Mouse (Mus musculus): ENCODE measurements around the gene Mogat2.

The Mogat2 gene

DNA sequence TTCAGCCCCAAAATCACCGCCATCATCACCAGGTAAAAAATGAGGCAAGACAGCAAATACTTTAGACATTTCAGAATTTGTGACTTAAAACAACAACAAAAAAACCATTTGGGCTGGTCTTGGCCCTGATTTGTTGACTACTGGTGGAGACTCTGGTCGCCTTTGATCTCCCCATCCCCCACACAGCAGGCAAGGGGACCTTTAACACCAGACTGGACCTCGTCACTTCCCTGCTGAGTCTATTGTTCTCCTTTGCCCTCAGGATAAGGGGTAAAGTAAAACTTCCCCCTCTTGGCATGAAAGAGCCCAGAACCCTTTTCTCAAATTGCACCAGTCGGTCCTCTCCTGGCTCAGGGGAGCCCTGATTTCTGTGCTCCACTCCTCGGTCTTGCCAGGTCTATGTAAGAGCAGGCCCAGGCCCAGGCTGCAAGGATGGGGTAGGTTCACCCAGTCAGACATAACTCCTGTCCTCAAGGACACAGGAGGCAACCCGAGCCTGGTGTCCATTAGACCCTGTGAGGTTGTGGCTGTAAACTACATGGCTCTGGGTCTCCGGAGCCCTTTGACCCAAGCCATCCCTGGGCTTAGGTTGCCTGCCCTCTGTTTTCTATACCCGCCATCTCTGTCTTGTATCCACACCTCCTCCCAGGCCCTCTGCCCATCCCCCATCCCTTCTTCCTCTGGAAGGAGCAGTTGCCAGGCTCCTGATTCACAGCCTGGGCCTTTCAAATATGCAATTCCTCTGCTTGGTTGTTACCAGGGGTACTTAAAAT, 1.3 kb downstream of the Mogat2 start:
- DNase-seq (ENCODE audit: extremely low read depth, low read depth, low spot score): no peak

DNA sequence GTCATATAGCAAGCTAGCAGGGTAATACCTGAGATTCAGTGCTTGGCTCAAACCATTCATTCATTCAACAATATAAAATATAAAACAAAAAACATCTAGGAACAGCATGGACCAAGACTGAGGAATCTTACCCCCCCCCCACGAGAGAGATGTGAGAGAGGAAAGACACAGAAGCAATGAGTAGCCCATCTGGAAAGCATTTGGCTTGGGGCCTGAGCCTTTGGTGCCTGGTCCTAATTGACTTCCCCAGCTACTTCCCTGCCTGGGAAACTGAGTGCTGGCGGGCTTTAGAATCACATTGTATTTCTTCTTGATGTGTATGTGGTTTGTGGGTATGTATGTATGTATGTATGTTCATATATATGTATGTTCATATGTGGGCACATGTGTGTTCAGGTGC, 2.8 kb downstream of the Mogat2 start:
- DNase-seq (ENCODE audit: extremely low read depth, low read depth, low spot score): no peak

DNA sequence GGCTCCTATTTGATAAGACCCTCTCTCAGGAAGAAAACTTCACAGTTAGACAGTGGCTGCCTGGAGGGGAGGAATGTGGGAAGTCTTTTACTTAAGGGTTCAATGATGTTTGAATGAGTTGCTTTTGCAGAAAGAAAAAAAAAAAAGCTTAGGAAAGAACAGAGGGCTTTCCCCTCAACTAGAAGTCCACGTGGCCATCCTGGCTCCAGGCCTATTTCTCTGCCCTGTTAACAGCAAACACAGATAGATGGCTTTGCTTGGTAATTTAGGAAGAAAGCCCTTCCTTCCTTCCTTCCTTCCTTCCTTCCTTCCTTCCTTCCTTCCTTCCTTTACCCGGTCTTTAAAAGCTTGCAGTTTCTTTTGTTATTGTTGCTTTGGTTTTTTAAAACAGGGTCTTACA, 3.5 kb downstream of the Mogat2 start:
- DNase-seq (ENCODE audit: extremely low read depth, low read depth, low spot score): no peak

DNA sequence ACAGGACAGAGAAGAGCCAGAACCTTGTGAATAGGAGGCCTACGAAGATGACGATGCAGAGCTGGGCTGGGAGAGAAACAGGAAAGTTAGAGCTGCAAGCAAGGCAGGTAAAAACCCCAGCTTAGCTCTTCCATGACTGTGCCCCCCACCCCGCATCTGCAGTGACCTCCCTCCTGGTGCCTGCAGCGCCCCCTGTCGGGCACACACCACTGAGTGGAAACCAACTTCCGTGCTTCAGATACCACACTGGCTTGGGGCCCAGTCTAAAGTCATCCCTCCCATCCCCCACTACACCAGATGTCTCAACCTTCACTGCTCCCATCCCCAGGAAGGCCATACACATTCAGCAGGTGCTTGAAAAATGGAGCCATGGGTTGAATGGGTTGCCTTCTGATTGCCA, 5.8 kb downstream of the Mogat2 start:
- DNase-seq (ENCODE audit: extremely low read depth, low read depth, low spot score): no peak

DNA sequence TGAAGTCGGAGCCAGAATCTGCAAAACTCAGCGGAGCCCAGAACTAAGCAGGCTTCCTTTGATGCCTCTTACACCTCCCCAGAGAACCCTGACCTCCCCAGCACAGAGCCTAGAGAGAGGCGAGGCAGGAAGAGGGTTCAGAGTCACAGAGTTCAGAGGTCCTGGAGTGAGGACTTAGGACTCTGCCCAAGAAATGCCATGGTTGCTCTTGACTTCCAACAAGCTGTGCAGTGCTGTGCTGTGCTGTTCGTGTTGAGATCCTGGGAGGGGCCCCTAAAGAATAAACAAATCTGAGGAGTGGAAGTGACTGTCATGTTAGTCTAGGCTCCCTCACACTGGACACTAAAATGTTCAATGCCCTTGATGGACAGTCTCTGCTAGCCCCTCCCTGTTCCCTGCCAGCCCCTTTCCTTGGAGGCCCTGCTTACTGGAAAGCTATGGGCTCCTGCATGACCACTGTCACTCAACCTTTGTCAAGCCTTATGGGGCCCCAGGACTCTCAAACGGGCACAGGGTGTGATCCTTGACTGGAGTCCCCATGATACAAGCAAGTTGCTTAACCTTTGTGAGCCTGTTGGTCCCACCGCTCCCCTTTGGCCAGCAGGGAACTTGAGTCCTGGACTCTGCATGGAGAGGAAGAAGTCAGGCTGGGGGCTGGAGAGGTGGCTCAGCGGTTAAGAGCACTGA, 8.2 kb downstream of the Mogat2 start:
- DNase-seq (ENCODE audit: extremely low read depth, low read depth, low spot score): no peak

DNA sequence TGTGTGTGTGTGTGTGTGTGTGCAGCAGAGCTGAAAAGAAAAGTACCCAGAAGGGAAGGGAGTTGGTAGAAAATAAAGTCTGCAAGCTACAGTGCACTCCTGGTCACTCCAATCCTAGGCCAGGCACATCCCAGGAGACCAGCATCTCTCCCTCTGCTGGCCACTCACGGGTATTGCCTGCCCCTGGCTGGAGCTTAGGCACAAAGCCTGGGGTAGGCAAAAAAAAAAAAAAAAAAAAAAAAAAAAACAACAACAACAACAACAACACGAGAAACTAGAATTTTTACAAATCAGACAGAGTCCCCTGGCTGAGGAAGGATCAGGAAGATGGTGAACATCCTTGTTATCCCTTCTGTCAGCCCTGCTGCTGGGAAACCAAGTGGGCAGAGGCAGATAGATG, 9.0 kb downstream of the Mogat2 start:
- DNase-seq (ENCODE audit: extremely low read depth, low read depth, low spot score): no peak

DNA sequence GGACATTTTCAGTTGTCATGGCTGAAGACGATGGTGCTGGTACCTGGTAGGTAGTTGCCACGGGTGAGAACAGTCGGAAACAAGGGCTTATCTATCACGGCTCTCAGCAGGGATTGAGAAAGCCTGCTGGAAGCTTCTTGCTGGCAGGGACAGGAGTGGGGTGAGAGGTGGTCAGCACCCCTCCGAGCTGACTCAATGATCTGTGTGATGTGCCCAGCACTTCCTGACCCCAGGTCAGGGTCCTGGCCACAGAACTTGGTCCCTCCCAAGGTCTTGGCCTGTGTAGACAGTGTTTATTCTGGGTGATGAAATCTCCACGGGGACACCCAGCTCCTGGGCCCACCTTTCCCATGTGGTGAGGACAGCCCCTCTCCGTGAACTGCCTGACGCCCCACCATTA, 9.6 kb downstream of the Mogat2 start:
- DNase-seq (ENCODE audit: extremely low read depth, low read depth, low spot score): no peak

GRCm38 (mm10) chr7:99227267-99227666, 11.2 kb downstream of the Mogat2 start:
- peak; percentile 40 for DNase-seq (ENCODE audit: extremely low read depth, low read depth, low spot score)

- no peak for DNase-seq (ENCODE audit: extremely low read depth, low read depth, low spot score)
Observed at GRCm38 (mm10) chr7:99226662-99227061, 11.8 kb downstream of the Mogat2 start.

- no peak for DNase-seq (ENCODE audit: extremely low read depth, low read depth, low spot score)
Observed at GRCm38 (mm10) chr7:99225421-99225820, 13.0 kb downstream of the Mogat2 start.

DNA sequence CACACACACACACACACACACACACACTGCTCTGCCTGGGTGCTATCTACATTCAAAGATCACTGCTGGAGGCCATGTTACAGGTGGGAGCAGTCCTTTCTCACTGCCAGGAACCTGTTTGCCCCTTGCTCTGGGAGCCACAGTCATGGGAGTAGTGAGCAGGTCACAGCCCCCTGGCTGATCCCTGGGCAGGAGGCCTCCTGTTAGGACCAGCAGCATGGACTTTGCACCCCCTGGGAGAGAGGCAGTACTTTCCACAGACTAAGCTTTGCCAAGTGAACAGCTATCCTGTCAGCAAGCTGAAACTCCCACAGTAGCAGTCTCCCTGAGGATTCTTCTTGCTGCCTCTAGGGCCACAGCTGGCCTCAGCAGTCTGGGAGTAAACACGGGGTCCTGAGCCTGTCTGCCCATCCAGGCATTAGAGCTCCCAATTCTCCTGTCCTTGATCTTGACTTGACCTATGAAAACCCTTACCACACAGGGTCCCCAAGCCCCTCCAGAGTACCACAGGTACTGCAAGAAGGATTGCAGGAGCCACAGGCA, 13.7 kb downstream of the Mogat2 start:
- DNase-seq (ENCODE audit: extremely low read depth, low read depth, low spot score): no peak

GRCm38 (mm10) chr7:99224225-99224624, 14.2 kb downstream of the Mogat2 start:
- DNase-seq (ENCODE audit: extremely low read depth, low read depth, low spot score): no peak

DNA sequence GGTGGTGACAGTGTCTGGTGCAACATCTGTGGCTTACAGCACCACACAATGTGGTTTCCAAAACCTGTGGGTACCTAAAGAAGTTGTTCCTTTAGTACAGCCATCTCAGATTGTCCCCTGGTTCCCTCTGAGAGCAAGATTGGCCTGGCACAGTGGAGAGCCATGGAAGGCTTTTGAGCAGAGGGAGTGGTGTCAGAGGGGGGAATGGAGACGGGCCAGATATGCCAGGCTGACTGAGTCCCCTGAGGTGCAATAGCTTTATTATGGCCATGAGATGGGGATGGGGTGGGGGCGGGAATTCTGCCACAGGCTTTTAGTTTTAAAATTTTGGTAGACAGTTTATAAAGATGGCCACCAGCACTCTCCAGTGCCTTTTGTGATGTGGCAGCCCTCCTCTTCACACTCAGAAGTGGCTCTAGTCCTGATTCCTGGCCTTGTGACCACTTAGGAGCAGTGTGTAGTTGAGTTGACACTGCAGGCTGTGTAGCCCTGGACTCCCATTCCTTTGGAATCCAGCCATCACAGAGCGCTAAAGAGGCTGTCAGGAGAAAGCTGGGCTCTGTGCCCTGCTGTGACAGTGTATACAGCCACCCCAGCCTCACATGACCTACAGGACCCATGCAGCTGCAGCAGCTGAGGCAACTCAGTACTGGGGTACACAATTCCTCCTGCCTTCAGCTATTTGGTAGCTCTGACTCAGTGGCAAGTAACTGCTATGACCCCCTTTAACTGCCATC, 20.9 kb downstream of the Mogat2 start:
- no peak for DNase-seq (ENCODE audit: extremely low read depth, low read depth, low spot score)

DNA sequence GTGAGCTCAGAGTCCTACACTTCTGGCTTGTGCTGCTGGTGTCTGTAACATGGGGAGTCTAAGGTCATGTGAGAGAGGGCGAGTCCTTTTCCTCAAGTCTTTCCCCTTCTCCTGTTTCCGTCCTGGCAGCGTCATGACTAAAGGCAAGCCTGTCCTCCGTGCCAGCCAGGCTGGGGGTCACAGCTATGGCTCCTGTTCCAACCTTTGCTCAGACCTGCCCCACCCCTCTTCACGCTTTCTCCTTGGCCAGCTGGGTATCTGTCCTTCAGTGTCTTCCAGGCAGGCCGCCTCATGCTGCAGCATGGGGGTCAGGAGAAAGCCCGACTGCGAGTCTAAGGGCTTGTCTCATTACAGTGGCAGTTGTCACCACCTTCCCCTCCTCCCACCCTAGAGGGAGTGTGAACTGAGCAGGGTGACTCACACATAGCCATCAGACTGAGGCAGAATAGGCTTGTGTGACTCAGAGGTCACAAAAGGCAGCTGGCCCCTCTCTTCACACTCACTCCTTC, 23.0 kb downstream of the Mogat2 start:
- no peak for DNase-seq (ENCODE audit: extremely low read depth, low read depth, low spot score)

DNA sequence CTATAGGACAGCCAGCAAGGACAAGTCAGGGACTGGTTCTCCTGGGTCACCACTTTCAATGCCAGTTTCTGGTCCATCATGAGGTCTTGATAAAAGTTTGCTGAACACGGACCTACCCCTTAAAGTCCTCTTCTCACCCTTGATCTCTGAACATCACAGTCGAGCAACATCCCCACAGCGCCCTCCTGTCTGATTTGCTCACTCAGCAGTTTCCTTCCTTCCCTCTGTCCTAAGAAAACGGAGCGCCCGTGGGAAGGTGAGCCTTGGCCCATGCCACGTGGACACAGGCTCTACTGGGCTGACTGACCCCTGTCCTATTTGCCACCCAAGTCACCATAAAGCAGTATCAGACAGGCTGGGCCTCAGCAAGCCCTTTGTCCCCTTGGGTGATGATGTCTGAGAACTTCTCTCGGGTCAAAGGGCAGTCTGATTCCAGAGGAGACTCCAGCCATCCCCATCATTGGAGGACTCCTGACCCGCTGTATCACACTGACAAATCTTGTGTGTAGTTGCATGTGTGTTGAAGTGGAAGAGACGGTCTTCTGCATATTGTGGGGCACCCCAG, 23.7 kb downstream of the Mogat2 start:
- no peak for DNase-seq (ENCODE audit: extremely low read depth, low read depth, low spot score)

DNA sequence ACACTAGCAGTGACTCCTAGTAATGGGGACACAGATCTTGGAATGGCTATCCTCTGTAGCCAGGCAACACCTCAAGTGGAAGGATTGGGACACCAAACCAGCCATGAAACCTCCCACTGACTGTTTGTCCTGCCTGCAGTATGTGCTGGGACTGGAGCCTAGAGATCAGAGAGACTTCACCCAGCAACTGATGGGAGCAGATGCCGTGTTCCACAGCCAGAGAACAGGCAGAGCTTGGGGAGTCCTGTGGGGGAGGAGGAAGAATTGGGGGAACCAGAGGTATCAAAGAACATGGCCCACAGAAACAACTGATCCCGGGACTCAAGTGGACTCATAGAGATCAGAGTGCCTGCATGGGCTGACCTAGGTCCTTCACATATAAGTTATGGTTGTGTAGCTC, 24.7 kb downstream of the Mogat2 start:
- no peak for DNase-seq (ENCODE audit: extremely low read depth, low read depth, low spot score)

GRCm38 (mm10) chr7:99213056-99213455, 25.4 kb downstream of the Mogat2 start:
- no peak for DNase-seq (ENCODE audit: extremely low read depth, low read depth, low spot score)

- no peak for DNase-seq (ENCODE audit: extremely low read depth, low read depth, low spot score)
Observed at GRCm38 (mm10) chr7:99208704-99209103, 29.7 kb downstream of the Mogat2 start.

- DNase-seq (ENCODE audit: extremely low read depth, low read depth, low spot score): no peak
Observed at GRCm38 (mm10) chr7:99206364-99206763, 32.1 kb downstream of the Mogat2 start.

DNA sequence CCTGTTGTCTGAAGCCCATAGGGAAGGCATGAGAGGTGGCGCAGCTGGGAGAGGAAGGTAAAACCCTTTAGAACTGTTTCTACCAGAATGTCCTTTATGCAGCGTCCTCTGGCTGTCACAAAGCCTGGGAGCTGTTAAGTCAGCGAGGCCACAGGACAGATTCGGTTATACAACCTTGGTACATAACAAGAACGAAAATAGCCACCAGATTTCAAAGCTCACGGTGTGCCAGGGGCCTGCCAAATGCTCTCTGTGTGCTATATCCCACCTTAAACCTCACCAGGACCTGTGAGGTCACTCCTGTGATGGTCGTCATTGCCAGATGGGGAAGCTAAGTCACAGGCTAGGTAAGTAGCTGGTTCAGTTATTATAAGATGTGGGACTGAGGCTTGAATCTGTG, 36.3 kb downstream of the Mogat2 start:
- DNase-seq (ENCODE audit: extremely low read depth, low read depth, low spot score): no peak

- DNase-seq (ENCODE audit: extremely low read depth, low read depth, low spot score): no peak
Observed at GRCm38 (mm10) chr7:99200290-99200689, 38.1 kb downstream of the Mogat2 start.

Data from fat pad, adult 2 months (tissue).